Mouse (Mus musculus) CH12.LX (cell line): ENCODE data around the gene Psmc5. TPM values are rescaled to one million over a fixed set of nuclear protein-coding genes. Genes with fewer than 3 reads are reported as not detected.

Experiments
- DNase-seq: peaks from one replicate; pipeline ENCODE4 v3.0.0-alpha.2; 2013; ENCODE audit errors: extremely low read depth
- H3K27ac ChIP-seq: 2 replicates; pipeline ENCODE4 v1.5.1; 2012; ENCODE audit warnings: low read depth, mild to moderate bottlenecking, control low read depth, moderate library complexity; ENCODE audit not compliant: insufficient read depth
- H3K27me3 ChIP-seq: replicated peaks from 2 replicates; pipeline ENCODE3; 2012; ENCODE audit warnings: inconsistent platforms
- H3K36me3 ChIP-seq, 2 experiments: replicated peaks in 1 of 2; 2 replicates each; pipeline versions ENCODE3 to v1.6.1; 2012; ENCODE audit warnings: inconsistent platforms in 1 of 2, low read length in 1 of 2, mild to moderate bottlenecking in 1 of 2, mixed read lengths in 1 of 2, moderate library complexity in 1 of 2; ENCODE audit not compliant: control insufficient read depth in 1 of 2, insufficient read depth in 1 of 2
- H3K4me1 ChIP-seq, 2 experiments: 2 replicates each; pipeline ENCODE4 v1.6.1; 2012; ENCODE audit warnings: inconsistent platforms in 1 of 2, moderate library complexity in 1 of 2; ENCODE audit not compliant: insufficient read depth in 2 of 2, control insufficient read depth in 1 of 2
- H3K4me2 ChIP-seq: 2 replicates; pipeline ENCODE4 v1.6.1; 2012; ENCODE audit warnings: low read depth, mild to moderate bottlenecking, control low read depth; ENCODE audit not compliant: poor library complexity, insufficient read depth, severe bottlenecking
- H3K4me3 ChIP-seq, 3 experiments: fragments of 150-350 bp in 1 of 3; sonication (generic) in 1 of 3; replicated peaks in 1 of 3; 2 replicates each; pipeline versions ENCODE3 to v1.5.1; 2011 to 2012; ENCODE audit warnings: low read depth in 2 of 3, low read length in 2 of 3, mild to moderate bottlenecking in 2 of 3, moderate library complexity in 2 of 3, control low read depth in 1 of 3, improper control_type of control experiment in 1 of 3, inconsistent platforms in 1 of 3, mixed read lengths in 1 of 3; ENCODE audit not compliant: poor library complexity in 1 of 3
- H3K79me2 ChIP-seq: replicated peaks from 2 replicates; pipeline ENCODE4 v1.6.1; 2012; ENCODE audit warnings: mild to moderate bottlenecking, moderate library complexity; ENCODE audit not compliant: control insufficient read depth, poor library complexity, insufficient read depth, severe bottlenecking; ENCODE audit errors: extremely low read depth
- H3K9ac ChIP-seq: 2 replicates; pipeline ENCODE4 v1.6.1; 2012; ENCODE audit warnings: low read depth, mild to moderate bottlenecking, control low read depth, moderate library complexity; ENCODE audit not compliant: insufficient read depth
- H3K9me3 ChIP-seq: replicated peaks from 2 replicates; pipeline ENCODE3; 2012; ENCODE audit warnings: low read length, inconsistent platforms, mixed read lengths
- CHD1 ChIP-seq: IDR thresholded peaks from 2 replicates; pipeline ENCODE4 v1.6.1; 2012; ENCODE audit warnings: low read depth, low read length, improper control_type of control experiment, inconsistent platforms
- CTCF ChIP-seq, 2 experiments: IDR thresholded peaks in 1 of 2; conservative IDR thresholded peaks in 1 of 2; 2 replicates each; pipeline ENCODE4 v1.5.1; 2011 to 2012; ENCODE audit warnings: low read depth in 2 of 2, low read length in 2 of 2, improper control_type of control experiment in 1 of 2, inconsistent platforms in 1 of 2, mild to moderate bottlenecking in 1 of 2, moderate library complexity in 1 of 2
- E2F4 ChIP-seq: IDR thresholded peaks from 2 replicates; pipeline ENCODE4 v1.6.1; 2011; ENCODE audit warnings: low read depth, low read length, improper control_type of control experiment; ENCODE audit not compliant: insufficient replicate concordance
- ELF1 ChIP-seq: IDR thresholded peaks from 2 replicates; pipeline ENCODE4 v1.6.1; 2014; ENCODE audit warnings: low read depth, mild to moderate bottlenecking, inconsistent platforms, low read length, improper control_type of control experiment
- ETS1 ChIP-seq: conservative IDR thresholded peaks from 2 replicates; pipeline ENCODE4 v1.6.1; 2012; ENCODE audit warnings: low read depth, mild to moderate bottlenecking, inconsistent platforms, low read length, improper control_type of control experiment, moderate library complexity
- HCFC1 ChIP-seq: IDR thresholded peaks from 2 replicates; pipeline ENCODE4 v1.6.1; 2012; ENCODE audit warnings: low read depth, mild to moderate bottlenecking, inconsistent platforms, low read length, improper control_type of control experiment
- IRF4 ChIP-seq: IDR thresholded peaks from 2 replicates; pipeline ENCODE4 v1.6.1; 2014; ENCODE audit warnings: low read depth, mild to moderate bottlenecking, inconsistent platforms, low read length, improper control_type of control experiment
- JUN ChIP-seq: IDR thresholded peaks from 2 replicates; pipeline ENCODE4 v1.6.1; 2011; ENCODE audit warnings: low read depth, mild to moderate bottlenecking, low read length, improper control_type of control experiment, moderate library complexity; ENCODE audit not compliant: insufficient read depth
- JUND ChIP-seq: conservative IDR thresholded peaks from 2 replicates; pipeline ENCODE4 v1.6.1; 2011; ENCODE audit warnings: low read depth, low read length, improper control_type of control experiment
- KAT2A ChIP-seq: IDR thresholded peaks from 2 replicates; pipeline ENCODE4 v1.6.1; 2012; ENCODE audit warnings: low read length, improper control_type of control experiment, inconsistent platforms; ENCODE audit not compliant: insufficient replicate concordance
- MAZ ChIP-seq: IDR thresholded peaks from 2 replicates; pipeline ENCODE4 v1.6.1; 2012; ENCODE audit warnings: low read depth, mild to moderate bottlenecking, inconsistent platforms, low read length, improper control_type of control experiment, moderate library complexity
- MEF2A ChIP-seq: IDR thresholded peaks from 2 replicates; pipeline ENCODE4 v1.6.1; 2014; ENCODE audit warnings: low read depth, mild to moderate bottlenecking, inconsistent platforms, low read length, improper control_type of control experiment, borderline replicate concordance
- MXI1 ChIP-seq: IDR thresholded peaks from 2 replicates; pipeline ENCODE4 v1.6.1; 2011; ENCODE audit warnings: mild to moderate bottlenecking, low read depth, low read length, improper control_type of control experiment
- MYC ChIP-seq: IDR thresholded peaks from 2 replicates; pipeline ENCODE4 v1.6.1; 2011; ENCODE audit warnings: low read depth, mild to moderate bottlenecking, improper control_type of control experiment, low read length
- NELFE ChIP-seq: IDR thresholded peaks from 2 replicates; pipeline ENCODE4 v1.6.1; 2011; ENCODE audit warnings: low read depth, low read length, improper control_type of control experiment
- NRF1 ChIP-seq: IDR thresholded peaks from 2 replicates; pipeline ENCODE4 v1.6.1; 2014; ENCODE audit warnings: low read depth, mild to moderate bottlenecking, inconsistent platforms, low read length, improper control_type of control experiment, moderate library complexity
- POLR2A ChIP-seq: IDR thresholded peaks from 2 replicates; pipeline ENCODE4 v1.6.1; 2011; ENCODE audit warnings: low read depth, mild to moderate bottlenecking, improper control_type of control experiment, low read length
- POLR2AphosphoS2 ChIP-seq: IDR thresholded peaks from 2 replicates; pipeline ENCODE4 v1.6.1; 2011; ENCODE audit warnings: low read depth, low read length, improper control_type of control experiment
- SIN3A ChIP-seq: IDR thresholded peaks from 2 replicates; pipeline ENCODE4 v1.6.1; 2012; ENCODE audit warnings: low read length, improper control_type of control experiment, inconsistent platforms
- SMC3 ChIP-seq: IDR thresholded peaks from 2 replicates; pipeline ENCODE4 v1.6.1; 2011; ENCODE audit warnings: low read depth, low read length, improper control_type of control experiment
- TBP ChIP-seq: conservative IDR thresholded peaks from 2 replicates; pipeline ENCODE4 v1.6.1; 2011; ENCODE audit warnings: low read depth, low read length, improper control_type of control experiment
- TCF12 ChIP-seq: IDR thresholded peaks from 2 replicates; pipeline ENCODE4 v1.6.1; 2014; ENCODE audit warnings: low read depth, mild to moderate bottlenecking, inconsistent platforms, low read length, improper control_type of control experiment
- UBTF ChIP-seq: IDR thresholded peaks from 2 replicates; pipeline ENCODE4 v1.6.1; 2012; ENCODE audit warnings: low read depth, mild to moderate bottlenecking, inconsistent platforms, low read length, improper control_type of control experiment, moderate library complexity
- USF2 ChIP-seq: conservative IDR thresholded peaks from 2 replicates; pipeline ENCODE4 v1.6.1; 2011; ENCODE audit warnings: low read depth, low read length, improper control_type of control experiment
- ZC3H11A ChIP-seq: IDR thresholded peaks from 2 replicates; pipeline ENCODE4 v1.6.1; 2012; ENCODE audit warnings: low read depth, mild to moderate bottlenecking, inconsistent platforms, low read length, improper control_type of control experiment
- ZKSCAN1 ChIP-seq: IDR thresholded peaks from 2 replicates; pipeline ENCODE4 v1.6.1; 2012; ENCODE audit warnings: low read depth, inconsistent platforms, low read length, improper control_type of control experiment, borderline replicate concordance
- ZMIZ1 ChIP-seq: IDR thresholded peaks from 2 replicates; pipeline ENCODE4 v1.6.1; 2012; ENCODE audit warnings: low read depth, mild to moderate bottlenecking, inconsistent platforms, low read length, improper control_type of control experiment
- dilution Hi-C: fragments of 300-500 bp; cut with MboI; formaldehyde crosslinking; loops from 2 replicates; pipeline ENCODE4 v1.14.3; 2020; ENCODE audit warnings: low sequenced_read_pairs; ENCODE audit not compliant: extremely low pct_unique_long_range_greater_than_20kb, extremely low pct_ligation_motif_present
- in situ Hi-C: fragments of 300-500 bp; cut with MboI; formaldehyde crosslinking; loops from 3 replicates; pipeline ENCODE4 v1.14.3; 2019; ENCODE audit warnings: low sequenced_read_pairs, low pct_ligation_motif_present, low pct_unique_long_range_greater_than_20kb, mixed read lengths
- polyA plus RNA-seq: library from polyadenylated mRNA; unstranded; fragments of >175 nt; gene quantifications from 2 replicates; pipeline ENCODE4 v1.2.1, GENCODE M21; 2012; ENCODE audit warnings: low read depth; ENCODE audit not compliant: insufficient read length
- total RNA-seq, 2 experiments: library from RNA; depleted of rRNA; stranded (reverse); fragments of 300-350 nt in 1 of 2; fragments of >200 nt in 1 of 2; gene quantifications; 2 replicates each; pipeline ENCODE4 v1.2.3; 2012 to 2014

Gene Psmc5
- total and polyA plus RNA-seq, 3 experiments = 139 to 344 (median 250) TPM

- in situ Hi-C loops = no loop called here
- dilution Hi-C loops = no loop called here
Measured at GRCm38 (mm10) chr11:106216730-106217490, 39.0 kb upstream of the Psmc5 start, which contains the start of gene Ddx42. Gene Ddx42 (plus strand): TSS chr11:106216926.

GRCm38 (mm10) chr11:106220603-106221002 is 35.4 kb upstream of the Psmc5 start:
- Histone ChIP-seq H3K27ac (no peak overlapping the region), H3K4me3 (no peak overlapping the region), H3K79me2 (peaks cover 83% of the 10 kb centered on the region), H3K27me3 (no peaks in the 10 kb centered on the region), H3K9ac (no peak overlapping the region), H3K36me3 (peaks cover 15 to 51% of the 10 kb centered on the region in 2 experiments), H3K4me2 (no peak overlapping the region), H3K9me3 (no peaks in the 10 kb centered on the region), H3K4me1 (peaks cover 9 to 40% of the 10 kb centered on the region in 2 experiments)
- in situ Hi-C loops = loop anchor here (5.0 kb wide), 1 partner anchor 37 kb away; the partner anchor contains the start of genes Ftsj3 and Psmc5
- dilution Hi-C loops = no loop called here
- TF ChIP-seq USF2 (peak; percentile 25; the same call in 1 of the 2 replicates), ZC3H11A (no peak)
- no peak for DNase-seq

More at GRCm38 (mm10) chr11:106216730-106217490, 39.0 kb upstream of the Psmc5 start, which contains the start of gene Ddx42:
- Histone ChIP-seq H3K9me3 (no peaks in the 10 kb centered on the region), H3K79me2 (peaks cover 85% of the 10 kb centered on the region), H3K27me3 (no peaks in the 10 kb centered on the region)
- TF ChIP-seq MAZ (peak; percentile 99), POLR2AphosphoS2 (peak; percentile 90; the same call in 1 of the 2 replicates), NRF1 (peak; percentile 87), ZC3H11A (no peak), ELF1 (peak; percentile 91), IRF4 (peak; percentile 51; the same call in 1 of the 2 replicates), HCFC1 (peak; percentile 81), E2F4 (0 out of 2 replicates have a peak, but pooled peaks have one; percentile 71), POLR2A (peak; percentile 78; the same call in 1 of the 2 replicates), TCF12 (peak; percentile 83), MXI1 (peak; percentile 94), MYC (peak; percentile 26; the same call in 1 of the 2 replicates), TBP (0 out of 2 replicates have a peak, but pooled peaks have one; percentile 74), MEF2A (peak; percentile 69), JUND (no peak), ZKSCAN1 (no peak), NELFE (peak; percentile 89), UBTF (peak; percentile 80; the same call in 1 of the 2 replicates), CTCF (conservative IDR thresholded peaks at IDR 0.05 in 1 of 2, IDR thresholded peaks at IDR 0.05 in 1 of 2; ENCODE audit: low read depth in 2 of 2, low read length in 2 of 2) (no peak), JUN (0 out of 2 replicates have a peak, but pooled peaks have one; percentile 1), SMC3 (no peak), ZMIZ1 (peak; percentile 90), KAT2A (peak; percentile 79; the same call in 1 of the 2 replicates), CHD1 (peak; percentile 92; the same call in 1 of the 2 replicates), ETS1 (peak; percentile 25; the same call in 1 of the 2 replicates), USF2 (no peak), SIN3A (peak; percentile 94; the same call in 1 of the 2 replicates)
- TF ChIP-seq, all 38 proteins: peak for 21
- peak within 1 kb of the TSS; percentile 98 for H3K4me2 ChIP-seq
- H3K36me3 ChIP-seq = peaks cover 12 to 46% of the 10 kb centered on the region in 2 experiments
- H3K4me3 ChIP-seq = peak within 1 kb of the TSS; percentile 93 to 97 (median 93)
- H3K4me1 ChIP-seq = peaks cover 8 to 63% of the 10 kb centered on the region in 2 experiments
- H3K27ac ChIP-seq = peak within 1 kb of the TSS; percentile 81
- peak within 1 kb of the TSS; percentile 95 for H3K9ac ChIP-seq
- peak; percentile 97 for DNase-seq
